Mouse (Mus musculus) CH12.LX (cell line): Measurements from ENCODE around the gene Gm20671. TPM values are rescaled to one million over a fixed set of nuclear protein-coding genes. Genes with fewer than 3 reads are reported as not detected.

Experiments used
- DNase-seq: peaks from one replicate; pipeline ENCODE4 v3.0.0-alpha.2; 2013; ENCODE audit errors: extremely low read depth
- H3K27ac ChIP-seq: 2 replicates; pipeline ENCODE4 v1.5.1; 2012; ENCODE audit warnings: low read depth, mild to moderate bottlenecking, control low read depth, moderate library complexity; ENCODE audit not compliant: insufficient read depth
- H3K27me3 ChIP-seq: replicated peaks from 2 replicates; pipeline ENCODE3; 2012; ENCODE audit warnings: inconsistent platforms
- H3K36me3 ChIP-seq, 2 experiments: replicated peaks in 1 of 2; 2 replicates each; pipeline versions ENCODE3 to v1.6.1; 2012; ENCODE audit warnings: inconsistent platforms in 1 of 2, low read length in 1 of 2, mild to moderate bottlenecking in 1 of 2, mixed read lengths in 1 of 2, moderate library complexity in 1 of 2; ENCODE audit not compliant: control insufficient read depth in 1 of 2, insufficient read depth in 1 of 2
- H3K4me1 ChIP-seq, 2 experiments: 2 replicates each; pipeline ENCODE4 v1.6.1; 2012; ENCODE audit warnings: inconsistent platforms in 1 of 2, moderate library complexity in 1 of 2; ENCODE audit not compliant: insufficient read depth in 2 of 2, control insufficient read depth in 1 of 2
- H3K4me2 ChIP-seq: 2 replicates; pipeline ENCODE4 v1.6.1; 2012; ENCODE audit warnings: low read depth, mild to moderate bottlenecking, control low read depth; ENCODE audit not compliant: poor library complexity, insufficient read depth, severe bottlenecking
- H3K4me3 ChIP-seq, 3 experiments: fragments of 150-350 bp in 1 of 3; sonication (generic) in 1 of 3; replicated peaks in 1 of 3; 2 replicates each; pipeline versions ENCODE3 to v1.5.1; 2011 to 2012; ENCODE audit warnings: low read depth in 2 of 3, low read length in 2 of 3, mild to moderate bottlenecking in 2 of 3, moderate library complexity in 2 of 3, control low read depth in 1 of 3, improper control_type of control experiment in 1 of 3, inconsistent platforms in 1 of 3, mixed read lengths in 1 of 3; ENCODE audit not compliant: poor library complexity in 1 of 3
- H3K79me2 ChIP-seq: replicated peaks from 2 replicates; pipeline ENCODE4 v1.6.1; 2012; ENCODE audit warnings: mild to moderate bottlenecking, moderate library complexity; ENCODE audit not compliant: control insufficient read depth, poor library complexity, insufficient read depth, severe bottlenecking; ENCODE audit errors: extremely low read depth
- H3K9ac ChIP-seq: 2 replicates; pipeline ENCODE4 v1.6.1; 2012; ENCODE audit warnings: low read depth, mild to moderate bottlenecking, control low read depth, moderate library complexity; ENCODE audit not compliant: insufficient read depth
- H3K9me3 ChIP-seq: replicated peaks from 2 replicates; pipeline ENCODE3; 2012; ENCODE audit warnings: low read length, inconsistent platforms, mixed read lengths
- CHD1 ChIP-seq: IDR thresholded peaks from 2 replicates; pipeline ENCODE4 v1.6.1; 2012; ENCODE audit warnings: low read depth, low read length, improper control_type of control experiment, inconsistent platforms
- CTCF ChIP-seq, 2 experiments: IDR thresholded peaks in 1 of 2; conservative IDR thresholded peaks in 1 of 2; 2 replicates each; pipeline ENCODE4 v1.5.1; 2011 to 2012; ENCODE audit warnings: low read depth in 2 of 2, low read length in 2 of 2, improper control_type of control experiment in 1 of 2, inconsistent platforms in 1 of 2, mild to moderate bottlenecking in 1 of 2, moderate library complexity in 1 of 2
- ELF1 ChIP-seq: IDR thresholded peaks from 2 replicates; pipeline ENCODE4 v1.6.1; 2014; ENCODE audit warnings: low read depth, mild to moderate bottlenecking, inconsistent platforms, low read length, improper control_type of control experiment
- ETS1 ChIP-seq: conservative IDR thresholded peaks from 2 replicates; pipeline ENCODE4 v1.6.1; 2012; ENCODE audit warnings: low read depth, mild to moderate bottlenecking, inconsistent platforms, low read length, improper control_type of control experiment, moderate library complexity
- HCFC1 ChIP-seq: IDR thresholded peaks from 2 replicates; pipeline ENCODE4 v1.6.1; 2012; ENCODE audit warnings: low read depth, mild to moderate bottlenecking, inconsistent platforms, low read length, improper control_type of control experiment
- IRF4 ChIP-seq: IDR thresholded peaks from 2 replicates; pipeline ENCODE4 v1.6.1; 2014; ENCODE audit warnings: low read depth, mild to moderate bottlenecking, inconsistent platforms, low read length, improper control_type of control experiment
- JUND ChIP-seq: conservative IDR thresholded peaks from 2 replicates; pipeline ENCODE4 v1.6.1; 2011; ENCODE audit warnings: low read depth, low read length, improper control_type of control experiment
- KAT2A ChIP-seq: IDR thresholded peaks from 2 replicates; pipeline ENCODE4 v1.6.1; 2012; ENCODE audit warnings: low read length, improper control_type of control experiment, inconsistent platforms; ENCODE audit not compliant: insufficient replicate concordance
- MAFK ChIP-seq: IDR thresholded peaks from 2 replicates; pipeline ENCODE4 v1.6.1; 2011; ENCODE audit warnings: low read length, improper control_type of control experiment; ENCODE audit not compliant: insufficient replicate concordance
- MAX ChIP-seq: IDR thresholded peaks from 2 replicates; pipeline ENCODE4 v1.6.1; 2011; ENCODE audit warnings: low read length, improper control_type of control experiment
- MAZ ChIP-seq: IDR thresholded peaks from 2 replicates; pipeline ENCODE4 v1.6.1; 2012; ENCODE audit warnings: low read depth, mild to moderate bottlenecking, inconsistent platforms, low read length, improper control_type of control experiment, moderate library complexity
- NELFE ChIP-seq: IDR thresholded peaks from 2 replicates; pipeline ENCODE4 v1.6.1; 2011; ENCODE audit warnings: low read depth, low read length, improper control_type of control experiment
- PAX5 ChIP-seq: IDR thresholded peaks from 2 replicates; pipeline ENCODE4 v1.6.1; 2012; ENCODE audit warnings: low read length, inconsistent platforms, mixed read lengths
- POLR2A ChIP-seq: IDR thresholded peaks from 2 replicates; pipeline ENCODE4 v1.6.1; 2011; ENCODE audit warnings: low read depth, mild to moderate bottlenecking, improper control_type of control experiment, low read length
- RCOR1 ChIP-seq: conservative IDR thresholded peaks from 2 replicates; pipeline ENCODE4 v1.6.1; 2012; ENCODE audit warnings: low read depth, mild to moderate bottlenecking, inconsistent platforms, low read length, improper control_type of control experiment
- TBP ChIP-seq: conservative IDR thresholded peaks from 2 replicates; pipeline ENCODE4 v1.6.1; 2011; ENCODE audit warnings: low read depth, low read length, improper control_type of control experiment
- ZKSCAN1 ChIP-seq: IDR thresholded peaks from 2 replicates; pipeline ENCODE4 v1.6.1; 2012; ENCODE audit warnings: low read depth, inconsistent platforms, low read length, improper control_type of control experiment, borderline replicate concordance
- ZMIZ1 ChIP-seq: IDR thresholded peaks from 2 replicates; pipeline ENCODE4 v1.6.1; 2012; ENCODE audit warnings: low read depth, mild to moderate bottlenecking, inconsistent platforms, low read length, improper control_type of control experiment
- dilution Hi-C: fragments of 300-500 bp; cut with MboI; formaldehyde crosslinking; loops from 2 replicates; pipeline ENCODE4 v1.14.3; 2020; ENCODE audit warnings: low sequenced_read_pairs; ENCODE audit not compliant: extremely low pct_unique_long_range_greater_than_20kb, extremely low pct_ligation_motif_present
- in situ Hi-C: fragments of 300-500 bp; cut with MboI; formaldehyde crosslinking; loops from 3 replicates; pipeline ENCODE4 v1.14.3; 2019; ENCODE audit warnings: low sequenced_read_pairs, low pct_ligation_motif_present, low pct_unique_long_range_greater_than_20kb, mixed read lengths
- polyA plus RNA-seq: library from polyadenylated mRNA; unstranded; fragments of >175 nt; gene quantifications from 2 replicates; pipeline ENCODE4 v1.2.1, GENCODE M21; 2012; ENCODE audit warnings: low read depth; ENCODE audit not compliant: insufficient read length
- total RNA-seq, 2 experiments: library from RNA; depleted of rRNA; stranded (reverse); fragments of 300-350 nt in 1 of 2; fragments of >200 nt in 1 of 2; gene quantifications; 2 replicates each; pipeline ENCODE4 v1.2.3; 2012 to 2014

Gene Gm20671
- total and polyA plus RNA-seq, 3 experiments = 0.81 TPM; not detected in 2

GRCm38 (mm10) chr5:32751736-32752135 lies 75.2 kb downstream of the Gm20671 start:
- no peak overlapping the region for H3K4me2 ChIP-seq
- no peaks in the 10 kb centered on the region; the same call in none of the 2 replicates for H3K79me2 ChIP-seq
- peaks cover 3% of the 10 kb centered on the region for H3K9me3 ChIP-seq
- H3K27ac ChIP-seq = peak overlapping the region; percentile 55
- H3K27me3 ChIP-seq = no peaks in the 10 kb centered on the region
- dilution Hi-C loops (no loop called here), in situ Hi-C loops (no loop called here)
- H3K4me1 ChIP-seq = peaks cover 28 to 76% of the 10 kb centered on the region in 2 experiments
- peak; percentile 57 for DNase-seq
- TF ChIP-seq IRF4 (no peak), PAX5 (no peak), ZKSCAN1 (no peak), HCFC1 (no peak), ETS1 (no peak), MAFK (no peak), RCOR1 (no peak), KAT2A (no peak), JUND (no peak), NELFE (no peak), CTCF (conservative IDR thresholded peaks at IDR 0.05 in 1 of 2, IDR thresholded peaks at IDR 0.05 in 1 of 2; ENCODE audit: low read depth in 2 of 2, low read length in 2 of 2) (no peak)
- H3K4me3 ChIP-seq = no peak overlapping the region
- H3K9ac ChIP-seq = no peak overlapping the region
- H3K36me3 ChIP-seq = peaks cover 9 to 39% of the 10 kb centered on the region in 2 experiments

GRCm38 (mm10) chr5:32748936-32749335 lies 78.0 kb downstream of the Gm20671 start:
- peak; percentile 37 for DNase-seq
- Histone ChIP-seq H3K79me2 (no peaks in the 10 kb centered on the region; the same call in none of the 2 replicates), H3K27ac (peak overlapping the region; percentile 14; the same call in 1 of the 2 replicates), H3K9me3 (no peaks in the 10 kb centered on the region), H3K4me2 (no peak overlapping the region), H3K4me1 (peaks cover 33 to 91% of the 10 kb centered on the region in 2 experiments), H3K9ac (no peak overlapping the region), H3K4me3 (no peak overlapping the region), H3K27me3 (no peaks in the 10 kb centered on the region), H3K36me3 (peaks cover 0 to 30% of the 10 kb centered on the region in 2 experiments)
- dilution Hi-C loops (no loop called here), in situ Hi-C loops (no loop called here)
- TF ChIP-seq ZMIZ1 (no peak), MAX (no peak), CHD1 (no peak), RCOR1 (no peak), ELF1 (no peak), TBP (no peak), MAZ (no peak), CTCF (conservative IDR thresholded peaks at IDR 0.05 in 1 of 2, IDR thresholded peaks at IDR 0.05 in 1 of 2; ENCODE audit: low read depth in 2 of 2, low read length in 2 of 2) (no peak), ZKSCAN1 (no peak), POLR2A (no peak)
